Mouse (Mus musculus) forebrain, embryonic 12.5 days (tissue): Measurements from ENCODE around the gene Prr29. TPM values are rescaled to one million over a fixed set of nuclear protein-coding genes. Genes with fewer than 3 reads are reported as not detected.
"Not testable (repeated sequence)": the region's sequence is repeated elsewhere in the genome, so short reads cannot be mapped to it uniquely, and the experiment has no call there.

Experiments
- ATAC-seq: fragments of 200-750 bp; cut with Nextera tagmentation; 2 replicates; pipeline ENCODE4 v1.8.0; 2017; ENCODE audit warnings: moderate TSS enrichment; ENCODE audit not compliant: low FRiP score
- H3K27ac ChIP-seq: fragments of 300-500 bp; sonication (generic); 2 replicates; pipeline ENCODE4 v1.5.1; 2016; ENCODE audit warnings: mild to moderate bottlenecking
- H3K27me3 ChIP-seq: fragments of 300-500 bp; sonication (generic); 2 replicates; pipeline ENCODE4 v1.6.1; 2016; ENCODE audit warnings: mild to moderate bottlenecking
- H3K36me3 ChIP-seq: fragments of 300-500 bp; sonication (generic); replicated peaks from 2 replicates; pipeline ENCODE4 v1.6.1; 2016; ENCODE audit warnings: mild to moderate bottlenecking
- H3K4me1 ChIP-seq: fragments of 300-500 bp; sonication (generic); 2 replicates; pipeline ENCODE4 v1.6.1; 2016
- H3K4me2 ChIP-seq: fragments of 300-500 bp; sonication (generic); 2 replicates; pipeline ENCODE4 v1.6.1; 2016; ENCODE audit warnings: mild to moderate bottlenecking, moderate library complexity
- H3K4me3 ChIP-seq: fragments of 300-500 bp; sonication (generic); replicated peaks from 2 replicates; pipeline ENCODE4 v1.5.1; 2016; ENCODE audit warnings: mild to moderate bottlenecking
- H3K9ac ChIP-seq: fragments of 300-500 bp; sonication (generic); 2 replicates; pipeline ENCODE4 v1.6.1; 2016; ENCODE audit warnings: mild to moderate bottlenecking
- H3K9me3 ChIP-seq: fragments of 300-500 bp; sonication (generic); 2 replicates; pipeline ENCODE4 v1.6.1; 2016
- WGBS: fragments of 180-500 bp; shearing (Covaris S2); methylation state at CpG from one replicate; pipeline ENCODE4 v1.1.7; 2016; 5-methylcytosine and 5-hydroxymethylcytosine counted together
- polyA plus RNA-seq: library from polyadenylated mRNA; unstranded; fragments of >200 nt; fragmentation: Nextera tagmentation; extraction: Ambion mirVana; gene quantifications from 2 replicates; pipeline ENCODE4 v1.2.1, GENCODE M21; 2016

Gene Prr29
- polyA plus RNA-seq, 1 experiment from 2014 or later, result not detected

DNA sequence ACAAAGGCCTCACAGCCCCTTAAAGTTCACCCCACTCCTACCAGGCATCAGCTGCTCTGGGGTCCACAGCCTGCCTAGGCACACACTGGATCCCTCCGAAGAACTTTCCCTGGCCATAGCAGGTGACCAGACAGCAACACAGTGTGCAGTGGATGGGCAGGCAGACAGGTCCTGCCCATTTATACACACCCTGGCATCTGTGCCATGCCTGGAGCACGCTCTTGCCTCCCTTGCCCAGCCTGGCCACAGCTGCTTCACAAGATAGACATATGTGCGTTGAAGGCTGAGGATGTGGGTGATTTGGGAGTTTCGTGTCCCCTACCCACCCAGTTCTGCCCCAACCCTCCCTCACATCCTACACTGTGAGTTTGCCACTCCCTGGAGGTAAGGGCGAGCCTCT is 27.2 kb upstream of the Prr29 start:
- no peak overlapping the region for H3K27ac ChIP-seq
- H3K9me3 ChIP-seq, result no peaks in the 10 kb centered on the region
- H3K9ac ChIP-seq, result no peak overlapping the region
- no peaks in the 10 kb centered on the region for H3K27me3 ChIP-seq
- peaks cover 7% of the 10 kb centered on the region for H3K4me1 ChIP-seq
- no peak overlapping the region for H3K4me2 ChIP-seq
- no peak overlapping the region for H3K4me3 ChIP-seq
- no peaks in the 10 kb centered on the region for H3K36me3 ChIP-seq
- WGBS, result 74% methylated on average over 5 of the region's 5 CpGs
- ATAC-seq, result no peak

DNA sequence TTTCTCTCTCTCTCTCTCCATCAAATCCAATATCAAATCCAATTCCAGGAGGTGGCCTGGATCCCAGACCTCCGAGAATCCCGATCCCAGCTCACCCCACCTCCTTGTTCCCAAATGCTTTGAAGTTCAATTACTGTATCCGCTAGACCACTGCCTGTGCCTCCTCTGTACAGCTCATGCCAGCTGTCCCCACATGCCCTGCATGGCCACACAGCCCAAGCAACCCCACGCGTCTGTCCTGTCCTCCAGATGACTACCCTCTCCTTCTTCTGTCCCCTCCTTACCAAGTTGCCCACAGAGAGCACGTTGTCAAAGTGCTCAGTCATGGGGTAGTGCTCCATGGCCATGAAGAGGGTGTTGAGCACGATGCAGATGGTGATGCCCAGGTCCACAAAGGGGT is 26.4 kb upstream of the Prr29 start:
- WGBS, result 75% methylated on average over 7 of the region's 7 CpGs
- H3K27ac ChIP-seq, result no peak overlapping the region
- no peak for ATAC-seq

DNA sequence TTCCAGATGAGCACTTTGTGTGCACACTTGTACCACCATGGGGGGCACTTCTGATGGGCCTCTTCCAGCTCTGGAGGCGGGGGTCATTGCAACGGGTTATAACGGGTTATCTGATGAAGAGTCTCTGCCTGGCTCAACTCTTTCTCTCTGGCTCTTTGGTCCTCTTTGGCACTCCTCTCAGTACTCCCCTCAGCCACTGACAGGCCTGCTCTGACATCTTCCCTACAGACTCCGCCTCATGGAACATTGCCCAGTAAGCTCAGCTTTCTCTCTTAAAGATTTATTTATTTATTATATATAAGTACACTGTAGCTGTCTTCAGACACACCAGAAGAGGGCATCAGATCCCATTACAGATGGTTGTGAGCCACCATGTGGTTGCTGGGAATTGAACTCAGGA is 25.9 kb upstream of the Prr29 start:
- not testable (repeated sequence) for H3K4me2 ChIP-seq, H3K4me1 ChIP-seq, H3K4me3 ChIP-seq, H3K27me3 ChIP-seq, ATAC-seq, H3K9me3 ChIP-seq, H3K9ac ChIP-seq, H3K36me3 ChIP-seq, H3K27ac ChIP-seq
- 88% methylated on average over 4 of the region's 4 CpGs for WGBS

More for the DNA sequence above, 26.4 kb upstream of the Prr29 start:
- Histone ChIP-seq H3K4me2 (no peak overlapping the region), H3K4me3 (no peak overlapping the region), H3K36me3 (no peaks in the 10 kb centered on the region), H3K9ac (no peak overlapping the region), H3K9me3 (no peaks in the 10 kb centered on the region), H3K27me3 (no peaks in the 10 kb centered on the region), H3K4me1 (peaks cover 7% of the 10 kb centered on the region)

DNA sequence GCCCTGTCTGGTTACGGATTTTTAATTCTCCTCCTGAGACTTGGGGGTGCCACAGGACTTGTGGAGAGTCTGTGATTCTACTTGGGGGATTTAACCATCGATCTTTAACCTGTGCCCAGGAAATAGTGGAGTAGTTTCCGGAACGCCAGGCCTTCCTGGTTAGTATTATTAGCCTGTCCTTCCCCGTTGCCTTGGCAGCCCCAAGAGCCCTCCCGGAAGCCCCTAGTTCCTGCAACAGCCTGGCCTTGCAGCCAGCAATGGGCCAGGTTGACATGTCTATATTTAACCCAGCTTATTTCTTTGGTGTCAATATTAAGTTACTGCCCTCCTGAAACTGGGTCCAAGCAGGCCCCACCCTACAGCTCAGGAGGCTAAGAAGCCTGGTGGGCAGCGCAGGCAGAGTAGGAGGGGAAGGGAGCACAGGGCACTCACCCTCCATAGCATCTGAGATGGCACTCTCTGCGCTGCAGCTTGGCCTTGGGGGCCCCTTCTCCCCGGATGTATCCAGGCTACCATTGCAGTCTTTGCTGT is 24.2 kb upstream of the Prr29 start:
- H3K27ac ChIP-seq, result no peak overlapping the region
- 81% methylated on average over 9 of the region's 9 CpGs for WGBS
- no peaks in the 10 kb centered on the region for H3K27me3 ChIP-seq
- H3K36me3 ChIP-seq, result no peaks in the 10 kb centered on the region
- H3K4me3 ChIP-seq, result no peak overlapping the region
- H3K4me1 ChIP-seq, result peaks cover 18% of the 10 kb centered on the region
- no peak for ATAC-seq
- H3K4me2 ChIP-seq, result no peak overlapping the region
- no peaks in the 10 kb centered on the region for H3K9me3 ChIP-seq
- no peak overlapping the region for H3K9ac ChIP-seq

DNA sequence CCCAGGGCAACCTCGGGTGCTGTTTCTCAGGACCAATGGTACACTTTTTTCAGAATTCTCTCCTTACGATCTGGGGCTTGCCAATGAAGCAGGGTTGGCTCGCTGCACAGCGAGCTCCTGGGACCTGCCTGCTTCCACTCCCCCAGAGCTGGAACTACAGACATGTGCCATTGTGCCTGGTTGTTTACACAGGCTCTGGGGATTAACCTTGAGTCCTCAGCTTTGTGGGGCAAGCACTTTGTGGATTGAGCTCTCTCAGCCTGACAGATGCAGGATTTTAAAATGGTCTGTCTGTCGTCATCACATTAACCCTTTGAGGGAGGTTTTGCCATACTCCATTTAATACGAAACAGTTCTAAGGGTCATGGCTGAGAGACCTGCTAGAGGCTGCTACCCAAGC is 20.4 kb upstream of the Prr29 start:
- no peaks in the 10 kb centered on the region for H3K36me3 ChIP-seq
- H3K4me1 ChIP-seq, result peaks cover 11% of the 10 kb centered on the region
- no peak overlapping the region for H3K4me3 ChIP-seq
- no peak overlapping the region for H3K4me2 ChIP-seq
- WGBS, result 57% methylated on average over 6 of the region's 6 CpGs
- no peak; the same call in 1 of the 2 replicates for ATAC-seq
- no peaks in the 10 kb centered on the region for H3K9me3 ChIP-seq
- no peak overlapping the region for H3K9ac ChIP-seq
- H3K27ac ChIP-seq, result no peak overlapping the region
- H3K27me3 ChIP-seq, result no peaks in the 10 kb centered on the region

DNA sequence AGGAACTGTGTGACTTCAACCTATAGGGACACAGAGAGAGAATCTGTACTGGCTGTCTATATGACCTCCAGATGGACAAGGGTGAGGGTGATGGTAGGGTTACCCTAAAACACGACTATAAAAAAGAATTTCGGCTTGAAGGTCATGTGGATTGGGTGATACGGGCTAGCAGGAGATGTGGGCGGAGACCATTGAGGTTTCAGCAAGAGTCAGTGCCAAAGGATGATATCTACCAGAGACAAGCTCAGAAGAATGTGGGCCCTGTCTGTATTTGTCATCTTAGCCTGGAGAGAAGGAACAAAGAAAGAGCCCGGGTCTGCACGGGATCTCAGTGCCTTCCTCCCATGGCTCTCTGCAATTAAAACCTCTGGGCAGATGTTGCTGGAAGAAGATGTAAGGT is 15.5 kb upstream of the Prr29 start:
- 84% methylated on average over 6 of the region's 6 CpGs for WGBS
- no peak overlapping the region for H3K9ac ChIP-seq
- no peak overlapping the region for H3K4me2 ChIP-seq
- H3K27me3 ChIP-seq, result no peaks in the 10 kb centered on the region
- H3K36me3 ChIP-seq, result no peaks in the 10 kb centered on the region
- H3K27ac ChIP-seq, result no peak overlapping the region
- peaks cover 6% of the 10 kb centered on the region for H3K4me1 ChIP-seq
- ATAC-seq, result no peak
- H3K4me3 ChIP-seq, result no peak overlapping the region
- H3K9me3 ChIP-seq, result no peaks in the 10 kb centered on the region

DNA sequence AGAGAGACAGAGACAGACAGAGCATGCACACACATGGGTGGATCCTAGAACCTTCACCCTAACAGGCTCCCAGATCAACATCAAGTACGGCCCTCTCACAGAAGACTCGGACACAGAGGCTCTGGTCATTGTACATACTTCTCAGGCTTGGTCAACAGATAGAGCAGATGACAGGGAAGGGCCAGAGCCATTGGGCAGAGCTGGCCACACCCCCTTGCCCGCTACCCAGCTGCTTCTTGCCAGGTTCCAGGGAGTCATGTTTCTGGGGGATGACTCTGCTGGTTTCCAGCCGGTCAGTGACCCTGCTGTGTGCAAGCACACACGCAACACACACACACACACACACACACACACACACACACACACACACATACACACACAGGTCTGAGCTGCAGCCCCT is 14.4 kb upstream of the Prr29 start:
- no peak overlapping the region for H3K9ac ChIP-seq
- no peak overlapping the region for H3K4me3 ChIP-seq
- no peak for ATAC-seq
- no peaks in the 10 kb centered on the region for H3K36me3 ChIP-seq
- H3K27me3 ChIP-seq, result no peaks in the 10 kb centered on the region
- WGBS, result 61% methylated on average over 5 of the region's 5 CpGs
- no peak overlapping the region for H3K4me2 ChIP-seq
- H3K4me1 ChIP-seq, result no peaks in the 10 kb centered on the region
- no peaks in the 10 kb centered on the region for H3K9me3 ChIP-seq
- no peak overlapping the region for H3K27ac ChIP-seq

DNA sequence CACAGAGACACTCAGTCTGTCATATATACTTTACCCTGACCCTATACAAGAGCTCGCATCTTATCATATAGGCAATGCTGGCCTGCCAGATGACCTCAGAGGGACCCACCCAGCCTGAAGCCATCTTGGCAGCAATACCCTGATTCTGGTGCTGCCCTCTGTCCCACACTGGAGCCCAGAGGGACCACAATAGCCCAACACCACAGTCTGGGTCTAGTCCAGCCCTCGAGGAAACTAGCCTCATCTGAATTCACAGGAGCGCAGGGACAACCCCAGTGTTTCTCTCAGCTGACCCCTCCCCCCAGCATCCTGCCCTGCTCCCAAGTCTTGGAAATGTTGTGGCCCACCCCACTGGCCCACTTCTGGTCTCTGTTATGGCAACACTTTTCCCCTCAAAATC is 14.0 kb upstream of the Prr29 start:
- H3K4me2 ChIP-seq, result no peak overlapping the region
- no peak for ATAC-seq
- H3K27ac ChIP-seq, result no peak overlapping the region
- H3K4me1 ChIP-seq, result no peaks in the 10 kb centered on the region
- WGBS, result 68% methylated on average over 3 of the region's 3 CpGs
- no peak overlapping the region for H3K9ac ChIP-seq
- no peaks in the 10 kb centered on the region for H3K27me3 ChIP-seq
- H3K36me3 ChIP-seq, result no peaks in the 10 kb centered on the region
- no peaks in the 10 kb centered on the region for H3K9me3 ChIP-seq
- H3K4me3 ChIP-seq, result no peak overlapping the region

DNA sequence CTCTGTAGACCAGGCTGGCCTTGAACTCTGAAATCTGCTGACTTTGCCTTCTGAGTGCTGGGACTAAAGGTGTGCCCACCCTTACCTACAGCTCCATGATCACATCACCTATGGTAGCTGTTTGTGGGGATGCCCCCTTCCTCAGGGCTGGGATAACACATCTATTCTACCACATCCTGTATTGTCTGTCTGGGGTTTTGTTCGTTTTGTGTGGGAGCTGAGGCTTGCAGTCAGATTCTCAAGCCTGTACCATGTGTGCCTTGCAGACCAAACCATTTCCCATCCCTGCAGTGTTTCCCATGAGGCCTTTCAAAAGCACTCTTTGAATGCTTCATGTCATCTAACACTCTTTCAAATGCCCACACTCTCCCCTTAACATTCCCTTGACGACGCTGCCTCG is 13.3 kb upstream of the Prr29 start:
- no peaks in the 10 kb centered on the region for H3K27me3 ChIP-seq
- H3K27ac ChIP-seq, result no peak overlapping the region
- no peaks in the 10 kb centered on the region for H3K4me1 ChIP-seq
- no peak overlapping the region for H3K9ac ChIP-seq
- 85% methylated on average over 4 of the region's 4 CpGs for WGBS
- H3K36me3 ChIP-seq, result no peaks in the 10 kb centered on the region
- no peak overlapping the region for H3K4me2 ChIP-seq
- no peak for ATAC-seq
- H3K9me3 ChIP-seq, result no peaks in the 10 kb centered on the region
- no peak overlapping the region for H3K4me3 ChIP-seq

DNA sequence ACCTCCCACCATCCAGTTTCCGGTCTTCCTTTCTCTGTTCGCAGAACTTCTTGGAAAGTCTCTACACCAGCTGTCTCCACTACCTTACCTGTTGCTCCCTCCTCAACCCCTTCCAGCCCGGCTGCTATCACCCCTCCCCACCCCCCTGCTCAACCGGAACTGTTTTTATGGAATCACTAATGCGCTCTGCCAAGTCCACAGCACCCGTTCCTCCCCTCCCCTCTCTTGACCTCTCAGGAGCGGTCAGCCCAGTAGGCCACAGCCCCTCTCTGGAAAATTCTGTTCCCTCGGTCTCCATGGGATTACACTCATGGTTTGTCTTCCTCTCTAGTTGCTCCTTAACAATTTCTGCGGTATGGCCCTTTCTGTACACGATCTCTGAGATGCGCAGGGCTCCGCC is 12.1 kb upstream of the Prr29 start, which contains the start of gene Scn4a:
Gene Scn4a, minus strand, starts transcription at position 101 of the 400 bp plus-strand sequence.
- no peak within 1 kb of the TSS for H3K4me2 ChIP-seq
- no peak within 1 kb of the TSS for H3K4me3 ChIP-seq
- no peak for ATAC-seq
- 90% methylated on average over 12 of the region's 12 CpGs for WGBS
- H3K4me1 ChIP-seq, result no peaks in the 10 kb centered on the region
- H3K27ac ChIP-seq, result no peak within 1 kb of the TSS
- H3K36me3 ChIP-seq, result no peaks in the 10 kb centered on the region
- H3K9ac ChIP-seq, result no peak within 1 kb of the TSS
- no peaks in the 10 kb centered on the region for H3K9me3 ChIP-seq
- H3K27me3 ChIP-seq, result no peaks in the 10 kb centered on the region

DNA sequence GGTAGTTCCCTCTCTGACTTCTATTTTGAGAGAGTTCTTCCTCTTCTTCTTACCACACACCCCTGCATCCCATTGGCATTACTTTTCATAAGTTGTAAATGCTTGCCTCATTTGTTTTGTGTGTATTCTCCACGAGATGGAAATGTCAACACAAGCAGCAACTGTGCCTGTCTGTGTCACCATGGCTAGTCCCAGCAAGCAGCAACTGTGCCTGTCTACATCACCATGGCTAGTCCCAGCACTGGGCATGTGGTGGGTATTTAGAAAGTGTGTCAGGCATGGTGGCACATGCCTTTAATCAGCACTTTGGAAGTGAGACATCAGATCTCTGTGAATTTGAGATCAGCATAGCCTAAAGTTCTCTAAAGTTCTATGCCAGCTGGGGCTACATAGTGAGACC is 11.1 kb upstream of the Prr29 start:
- Histone ChIP-seq H3K36me3 (no peaks in the 10 kb centered on the region), H3K27me3 (no peaks in the 10 kb centered on the region), H3K9ac (no peak overlapping the region), H3K4me2 (no peak overlapping the region), H3K9me3 (no peaks in the 10 kb centered on the region), H3K4me1 (no peaks in the 10 kb centered on the region), H3K27ac (no peak overlapping the region), H3K4me3 (no peak overlapping the region)
- no peak for ATAC-seq
- 77% methylated on average over 1 of the region's 1 CpGs for WGBS

DNA sequence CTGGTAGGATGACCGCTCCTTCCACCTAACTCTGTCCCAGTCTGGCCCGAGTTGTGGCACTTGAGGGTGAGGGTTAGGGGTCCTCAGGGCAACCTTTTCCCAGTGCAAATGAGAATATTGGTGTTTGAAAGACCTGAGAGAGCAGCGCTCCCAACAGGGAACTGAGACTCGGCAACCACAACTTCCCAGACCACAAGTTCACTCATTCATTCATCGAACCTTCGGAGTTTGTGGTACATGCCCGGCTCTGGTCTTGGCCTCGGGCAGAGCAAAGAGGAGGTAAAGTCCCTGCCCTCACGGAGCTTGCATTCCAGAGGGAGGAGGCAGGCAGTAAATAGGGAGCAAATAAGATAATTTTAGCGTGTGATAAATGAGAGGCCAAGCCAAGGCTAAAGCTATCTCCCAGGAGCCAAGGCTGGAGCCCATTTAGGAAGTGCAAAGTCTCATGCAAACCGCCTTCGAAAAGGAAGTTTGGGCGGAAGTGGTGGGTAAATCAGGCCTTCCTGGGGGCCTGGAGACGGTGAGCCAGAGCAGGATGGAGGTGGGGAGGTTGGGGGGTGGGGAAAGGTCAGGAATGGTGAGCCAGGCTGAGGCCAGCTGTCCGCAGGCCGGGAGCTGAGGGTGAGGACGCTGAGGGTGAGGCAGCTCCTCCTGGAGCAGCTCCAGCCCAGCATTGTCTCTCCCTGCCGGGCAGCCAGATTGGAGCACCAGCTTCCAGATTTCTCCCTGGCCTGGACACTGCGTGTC is 9.7 kb upstream of the Prr29 start:
- Histone ChIP-seq H3K27ac (no peak overlapping the region), H3K4me3 (no peak overlapping the region), H3K4me2 (no peak overlapping the region), H3K9ac (no peak overlapping the region), H3K4me1 (no peaks in the 10 kb centered on the region), H3K36me3 (no peaks in the 10 kb centered on the region), H3K27me3 (no peaks in the 10 kb centered on the region), H3K9me3 (no peaks in the 10 kb centered on the region)
- WGBS, result 82% methylated on average over 19 of the region's 19 CpGs
- no peak for ATAC-seq

DNA sequence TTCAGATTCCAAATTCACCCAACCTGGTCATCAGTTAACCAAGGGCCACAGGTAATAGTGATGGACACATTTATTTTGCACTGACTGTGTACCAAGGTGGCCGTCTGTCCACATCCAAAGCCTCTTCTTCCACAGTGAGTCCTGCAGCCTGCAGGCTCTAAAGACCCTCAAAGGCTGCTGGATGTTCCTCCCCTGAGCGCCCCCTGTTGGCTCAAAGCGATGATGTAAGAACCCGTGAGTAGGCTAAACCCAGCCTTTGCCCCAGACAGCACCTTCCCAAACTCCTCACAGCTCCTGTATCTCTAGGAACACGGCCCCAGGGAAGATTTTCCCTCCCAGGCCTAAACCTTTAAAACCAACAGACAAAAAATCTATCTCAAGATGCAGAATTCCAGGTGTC is 5.9 kb upstream of the Prr29 start:
- WGBS, result 20% methylated on average over 5 of the region's 5 CpGs
- H3K4me1 ChIP-seq, result no peaks in the 10 kb centered on the region
- no peak for ATAC-seq

More for the DNA sequence above, 5.9 kb upstream of the Prr29 start:
- H3K27me3 ChIP-seq, result 0 out of 2 replicates have a peak, but pooled peaks cover 3% of the 10 kb centered on the region
- no peaks in the 10 kb centered on the region for H3K9me3 ChIP-seq
- no peak overlapping the region for H3K4me3 ChIP-seq
- no peak overlapping the region for H3K4me2 ChIP-seq
- no peaks in the 10 kb centered on the region for H3K36me3 ChIP-seq
- H3K9ac ChIP-seq, result no peak overlapping the region
- H3K27ac ChIP-seq, result no peak overlapping the region
